Mouse (Mus musculus) neural tube, embryonic 11.5 days (tissue): ENCODE measurements around the gene Zc3h18. TPM values are rescaled to one million over a fixed set of nuclear protein-coding genes. Genes with fewer than 3 reads are reported as not detected.

Experiments used
- ATAC-seq: fragments of 200-750 bp; cut with Nextera tagmentation; 2 replicates; pipeline ENCODE4 v1.8.0; 2017; ENCODE audit warnings: moderate number of reproducible peaks, mild to moderate bottlenecking, moderate TSS enrichment, moderate library complexity; ENCODE audit not compliant: insufficient read depth, low FRiP score, low TSS enrichment
- DNase-seq: peaks from one replicate; pipeline ENCODE4 v3.0.0-alpha.2; 2015; ENCODE audit warnings: low spot score
- H3K27ac ChIP-seq: fragments of 300-500 bp; sonication (generic); 2 replicates; pipeline ENCODE4 v1.5.1; 2014; ENCODE audit warnings: low read depth, mild to moderate bottlenecking, low read length
- H3K27me3 ChIP-seq: fragments of 300-500 bp; sonication (generic); 2 replicates; pipeline ENCODE4 v1.6.1; 2014; ENCODE audit warnings: mild to moderate bottlenecking, low read length, mixed read lengths; ENCODE audit not compliant: control insufficient read depth, insufficient read depth
- H3K36me3 ChIP-seq: fragments of 300-500 bp; sonication (generic); 2 replicates; pipeline ENCODE4 v1.6.1; 2014; ENCODE audit warnings: mild to moderate bottlenecking, low read length, moderate library complexity, mixed read lengths; ENCODE audit not compliant: control insufficient read depth, insufficient read depth
- H3K4me1 ChIP-seq: fragments of 300-500 bp; sonication (generic); 2 replicates; pipeline ENCODE4 v1.6.1; 2014; ENCODE audit warnings: low read length, mixed read lengths; ENCODE audit not compliant: control insufficient read depth, insufficient read depth
- H3K4me2 ChIP-seq: fragments of 300-500 bp; sonication (generic); 2 replicates; pipeline ENCODE4 v1.6.1; 2014; ENCODE audit warnings: low read depth, mild to moderate bottlenecking, moderate library complexity
- H3K4me3 ChIP-seq: fragments of 300-500 bp; sonication (generic); 2 replicates; pipeline ENCODE4 v1.5.1; 2014; ENCODE audit warnings: low read depth, low read length
- H3K9ac ChIP-seq: fragments of 300-500 bp; sonication (generic); 2 replicates; pipeline ENCODE4 v1.6.1; 2014; ENCODE audit warnings: mild to moderate bottlenecking, low read length
- H3K9me3 ChIP-seq: fragments of 300-500 bp; sonication (generic); 2 replicates; pipeline ENCODE4 v1.6.1; 2016; ENCODE audit warnings: low read length; ENCODE audit not compliant: control insufficient read depth
- WGBS: fragments of 180-500 bp; shearing (Covaris S2); extraction: QIAGEN DNeasy Blood & Tissue Kit; methylation state at CpG from one replicate; pipeline ENCODE4 v1.1.7; 2014; 5-methylcytosine and 5-hydroxymethylcytosine counted together
- polyA plus RNA-seq: library from polyadenylated mRNA; unstranded; fragments of >200 nt; fragmentation: Nextera tagmentation; extraction: Ambion mirVana; gene quantifications from 2 replicates; pipeline ENCODE4 v1.2.1, GENCODE M21; 2014

Gene Zc3h18
- polyA plus RNA-seq, 1 experiment from 2014 or later: 40.5 TPM

GRCm38 (mm10) chr8:122457171-122457570 is 80.8 kb downstream of the Zc3h18 start:
- Histone ChIP-seq H3K4me3 (no peak overlapping the region), H3K36me3 (no peaks in the 10 kb centered on the region), H3K4me1 (peaks cover 12% of the 10 kb centered on the region; the same call in 1 of the 2 replicates), H3K27ac (no peak overlapping the region), H3K9ac (no peak overlapping the region), H3K9me3 (no peaks in the 10 kb centered on the region), H3K4me2 (no peak overlapping the region), H3K27me3 (peaks cover 32% of the 10 kb centered on the region)
- ATAC-seq (no peak), DNase-seq (no peak)
- WGBS: 84% methylated on average over 11 of the region's 11 CpGs

GRCm38 (mm10) chr8:122459218-122459900 is 83.0 kb downstream of the Zc3h18 start:
- DNase-seq (no peak), ATAC-seq (no peak)
- 59% methylated on average over 5 of the region's 6 CpGs for WGBS
- Histone ChIP-seq H3K27ac (no peak overlapping the region), H3K4me2 (no peak overlapping the region), H3K9ac (no peak overlapping the region), H3K4me3 (no peak overlapping the region), H3K27me3 (peaks cover 32% of the 10 kb centered on the region), H3K36me3 (no peaks in the 10 kb centered on the region), H3K4me1 (peaks cover 12% of the 10 kb centered on the region; the same call in 1 of the 2 replicates), H3K9me3 (no peaks in the 10 kb centered on the region)

GRCm38 (mm10) chr8:122459990-122460389 is 83.6 kb downstream of the Zc3h18 start:
- Histone ChIP-seq H3K27ac (no peak overlapping the region), H3K27me3 (peaks cover 32% of the 10 kb centered on the region), H3K36me3 (no peaks in the 10 kb centered on the region), H3K9ac (no peak overlapping the region), H3K9me3 (no peaks in the 10 kb centered on the region), H3K4me1 (peaks cover 12% of the 10 kb centered on the region; the same call in 1 of the 2 replicates), H3K4me2 (peak overlapping the region; percentile 48), H3K4me3 (no peak overlapping the region)
- ATAC-seq (no peak), DNase-seq (no peak)
- WGBS: 30% methylated on average over 7 of the region's 7 CpGs

- H3K36me3 ChIP-seq: no peaks in the 10 kb centered on the region
- DNase-seq (peak; percentile 52), ATAC-seq (peak; percentile 55; the same call in 1 of the 2 replicates)
- H3K4me2 ChIP-seq: peak within 1 kb of the TSS; percentile 48
- H3K27ac ChIP-seq: no peak within 1 kb of the TSS
- WGBS: 3% methylated on average over 48 of the region's 56 CpGs
- no peaks in the 10 kb centered on the region for H3K9me3 ChIP-seq
- H3K9ac ChIP-seq: peak within 1 kb of the TSS; percentile 14
- peaks cover 12% of the 10 kb centered on the region; the same call in 1 of the 2 replicates for H3K4me1 ChIP-seq
- H3K4me3 ChIP-seq: peak within 1 kb of the TSS; percentile 21
- peaks cover 32% of the 10 kb centered on the region for H3K27me3 ChIP-seq
Observed at GRCm38 (mm10) chr8:122460524-122461472, 84.4 kb downstream of the Zc3h18 start, which contains the start of gene Snai3. TSS of gene Snai3 (minus strand) at chr8:122460733.

- Histone ChIP-seq H3K27ac (no peak overlapping the region), H3K4me1 (peaks cover 12% of the 10 kb centered on the region; the same call in 1 of the 2 replicates), H3K27me3 (peaks cover 32% of the 10 kb centered on the region), H3K36me3 (no peaks in the 10 kb centered on the region), H3K4me2 (no peak overlapping the region), H3K9me3 (no peaks in the 10 kb centered on the region), H3K9ac (no peak overlapping the region), H3K4me3 (no peak overlapping the region)
- DNase-seq (no peak), ATAC-seq (no peak)
- WGBS: 62% methylated on average over 11 of the region's 11 CpGs
Observed at GRCm38 (mm10) chr8:122461473-122462148, 85.2 kb downstream of the Zc3h18 start.

- Histone ChIP-seq H3K9me3 (no peaks in the 10 kb centered on the region), H3K4me1 (peaks cover 12% of the 10 kb centered on the region; the same call in 1 of the 2 replicates), H3K27ac (no peak overlapping the region), H3K27me3 (peaks cover 32% of the 10 kb centered on the region), H3K4me2 (no peak overlapping the region), H3K4me3 (no peak overlapping the region), H3K9ac (no peak overlapping the region), H3K36me3 (peaks cover 2% of the 10 kb centered on the region)
- no peak for ATAC-seq
- 72% methylated on average over 8 of the region's 8 CpGs for WGBS
- no peak for DNase-seq
Observed at GRCm38 (mm10) chr8:122462510-122462909, 86.1 kb downstream of the Zc3h18 start.

- 70% methylated on average over 12 of the region's 12 CpGs for WGBS
- H3K4me2 ChIP-seq: no peak overlapping the region
- H3K9ac ChIP-seq: no peak overlapping the region
- DNase-seq (no peak), ATAC-seq (no peak)
- H3K36me3 ChIP-seq: peaks cover 2% of the 10 kb centered on the region
- peaks cover 26% of the 10 kb centered on the region for H3K27me3 ChIP-seq
- H3K9me3 ChIP-seq: no peaks in the 10 kb centered on the region
- no peak overlapping the region for H3K27ac ChIP-seq
- peaks cover 12% of the 10 kb centered on the region; the same call in 1 of the 2 replicates for H3K4me1 ChIP-seq
- no peak overlapping the region for H3K4me3 ChIP-seq
Observed at GRCm38 (mm10) chr8:122463651-122464640, 87.5 kb downstream of the Zc3h18 start.
